Mouse (Mus musculus): ENCODE data around the gene Sgsm3. TPM values are rescaled to one million over a fixed set of nuclear protein-coding genes. Genes with fewer than 3 reads are reported as not detected.
A peak's percentile ranks its signal among the peaks of the same experiment; 100 is the strongest.

Gene Sgsm3
- polyA plus RNA-seq, 1 experiment from 2014 or later: 22.1 TPM

Small RNA genes lying within 50 kb of the gene (microRNA-seq; reads per million reads assigned to microRNA genes)
- 24.9 reads per million, percentile 23 among the genes with 10 or more reads in this experiment for gene Mir5113 (ENCODE audit: borderline number of aligned reads)

Other genes with a start within 250 kb of the Sgsm3 start
- gene Adsl, start 29.3 kb upstream of the Sgsm3 start, polyA plus RNA-seq (2014; fragmentation: Nextera tagmentation; extraction: Ambion mirVana): 163 and 168 TPM in 2 replicates
- gene Mrtfa, start 213.0 kb downstream of the Sgsm3 start, polyA plus RNA-seq (2014; fragmentation: Nextera tagmentation; extraction: Ambion mirVana): 15.5 and 18.4 TPM in 2 replicates

Measured in embryonic facial prominence, embryonic 11.5 days (tissue).